Mouse (Mus musculus): Measurements from ENCODE around the gene Gm28551. TPM values are rescaled to one million over a fixed set of nuclear protein-coding genes. Genes with fewer than 3 reads are reported as not detected.

Gene Gm28551
- total and polyA plus RNA-seq, 3 experiments: 0.46 TPM; not detected in 2

DNA sequence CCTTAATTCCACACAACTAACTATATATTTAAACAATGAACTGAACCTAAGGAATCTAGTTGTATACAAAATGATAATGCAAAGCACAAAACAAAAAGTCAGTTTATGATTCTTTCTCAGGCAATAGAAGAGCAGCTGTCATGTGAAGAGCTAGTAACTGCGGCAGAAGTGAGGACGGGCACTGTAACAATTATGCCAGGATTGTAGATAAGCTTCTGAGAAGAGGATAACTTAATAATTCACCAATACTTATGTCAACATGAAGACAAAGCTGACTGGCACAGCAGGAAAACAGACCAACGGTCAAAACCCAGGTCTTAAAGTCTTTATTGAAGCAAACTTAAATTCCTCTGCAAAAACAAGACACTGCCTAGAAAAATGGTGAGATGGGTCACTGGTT lies 61.3 kb downstream of the Gm28551 start:
- Histone ChIP-seq H3K9me3 (replicated peaks; ENCODE audit: insufficient read depth, low read length) (no peaks in the 10 kb centered on the region), H3K27ac (ENCODE audit: control insufficient read depth, low read depth, low read length) (no peak overlapping the region), H3K4me3 (ENCODE audit: control insufficient read depth in 1 of 2, insufficient read depth in 1 of 2, low read depth in 2 of 2, low read length in 2 of 2) (no peak overlapping the region), H3K4me1 (ENCODE audit: control insufficient read depth in 1 of 2, insufficient read depth in 2 of 2, low read length in 2 of 2) (no peaks in the 10 kb centered on the region; a peak in 1 of 4 replicates), H3K36me3 (ENCODE audit: control insufficient read depth in 1 of 2, insufficient read depth in 2 of 2, low read length in 2 of 2) (peaks cover 0 to 4% of the 10 kb centered on the region in 2 experiments; a peak in 1 of 4 replicates), H3K79me2 (ENCODE audit: control insufficient read depth, insufficient read depth, low read length, poor library complexity) (peaks cover 1% of the 10 kb centered on the region), H3K9ac (ENCODE audit: control insufficient read depth, low read depth, low read length, poor library complexity, severe bottlenecking) (no peak overlapping the region), H3K27me3 (ENCODE audit: control insufficient read depth in 1 of 2, insufficient read depth in 2 of 2, low read length in 2 of 2) (no peaks in the 10 kb centered on the region)
- DNase-seq (ENCODE audit: low read depth, low spot score): no peak
- no peak for TF ChIP-seq ZKSCAN1 (IDR thresholded peaks at IDR 0.05; ENCODE audit: low read depth, low read length)
- TF ChIP-seq KAT2A (conservative IDR thresholded peaks at IDR 0.05; ENCODE audit: low read depth, low read length): no peak
- TF ChIP-seq CHD2 (IDR thresholded peaks at IDR 0.05; ENCODE audit: low read length): no peak
- TF ChIP-seq CHD1 (IDR thresholded peaks at IDR 0.05; ENCODE audit: low read depth, low read length): no peak
- no peak for TF ChIP-seq NRF1 (IDR thresholded peaks at IDR 0.05; ENCODE audit: insufficient read depth, low read depth, low read length, poor library complexity, severe bottlenecking)
- no peak for TF ChIP-seq ETS1 (IDR thresholded peaks at IDR 0.05; ENCODE audit: low read depth, low read length)
- TF ChIP-seq NELFE (IDR thresholded peaks at IDR 0.05; ENCODE audit: low read depth, low read length): no peak
- TF ChIP-seq BHLHE40 (IDR thresholded peaks at IDR 0.05; ENCODE audit: borderline replicate concordance, low read depth, low read length): no peak
- no peak for TF ChIP-seq USF1 (IDR thresholded peaks at IDR 0.05; ENCODE audit: low read depth, low read length)

Other genes starting within 250 kb of the Gm28551 start
- not detected in 2 replicates for gene 1700019A02Rik, start 165.0 kb downstream of the Gm28551 start, total RNA-seq (2012; rRNA removed)
- not detected for gene 1700019A02Rik, start 165.0 kb downstream of the Gm28551 start, polyA plus RNA-seq (2012; ENCODE audit: insufficient read depth in 1 of 2, insufficient read length in 2 of 2, low read depth in 1 of 2, low replicate concordance in 2 of 2, missing spikeins in 1 of 2)
- gene Pms1, start 55.6 kb downstream of the Gm28551 start, total RNA-seq (2012; rRNA removed): 13.4 and 13.9 TPM in 2 replicates
- gene Pms1, start 55.6 kb downstream of the Gm28551 start, polyA plus RNA-seq (2012; ENCODE audit: insufficient read depth in 1 of 2, insufficient read length in 2 of 2, low read depth in 1 of 2, low replicate concordance in 2 of 2, missing spikeins in 1 of 2): 1 to 10 TPM in 1 of 2 experiments, not detected in 1; 9.5 TPM
- gene Ormdl1, start 55.6 kb downstream of the Gm28551 start, total RNA-seq (2012; rRNA removed): 26.0 and 31.0 TPM in 2 replicates
- 100 to 1,000 TPM in 1 of 2 experiments, 10 to 100 TPM in 1; 19.9 to 128 TPM for gene Ormdl1, start 55.6 kb downstream of the Gm28551 start, polyA plus RNA-seq (2012; ENCODE audit: insufficient read depth in 1 of 2, insufficient read length in 2 of 2, low read depth in 1 of 2, low replicate concordance in 2 of 2, missing spikeins in 1 of 2)
- not detected in 2 replicates for gene Gm28778, start 55.6 kb downstream of the Gm28551 start, total RNA-seq (2012; rRNA removed)
- gene Gm28778, start 55.6 kb downstream of the Gm28551 start, polyA plus RNA-seq (2012; ENCODE audit: insufficient read depth in 1 of 2, insufficient read length in 2 of 2, low read depth in 1 of 2, low replicate concordance in 2 of 2, missing spikeins in 1 of 2): 1 to 10 TPM in 1 of 2 experiments, not detected in 1; 2.0 TPM
- 14.1 and 16.0 TPM in 2 replicates for gene Osgepl1, start 39.0 kb downstream of the Gm28551 start, total RNA-seq (2012; rRNA removed)
- 10 to 100 TPM in 1 of 2 experiments, not detected in 1; 14.5 TPM for gene Osgepl1, start 39.0 kb downstream of the Gm28551 start, polyA plus RNA-seq (2012; ENCODE audit: insufficient read depth in 1 of 2, insufficient read length in 2 of 2, low read depth in 1 of 2, low replicate concordance in 2 of 2, missing spikeins in 1 of 2)
- not detected in 2 replicates for gene Asdurf, start within 50 bp of the Gm28551 start, total RNA-seq (2012; rRNA removed)
- not detected for gene Asdurf, start within 50 bp of the Gm28551 start, polyA plus RNA-seq (2012; ENCODE audit: insufficient read depth in 1 of 2, insufficient read length in 2 of 2, low read depth in 1 of 2, low replicate concordance in 2 of 2, missing spikeins in 1 of 2)
- gene Asnsd1, start 85 bp upstream of the Gm28551 start, total RNA-seq (2012; rRNA removed): 62.2 and 64.5 TPM in 2 replicates
- gene Asnsd1, start 85 bp upstream of the Gm28551 start, polyA plus RNA-seq (2012; ENCODE audit: insufficient read depth in 1 of 2, insufficient read length in 2 of 2, low read depth in 1 of 2, low replicate concordance in 2 of 2, missing spikeins in 1 of 2): 10 to 100 TPM in 1 of 2 experiments, not detected in 1; 79.7 TPM

All from MEL (cell line).